Mouse (Mus musculus) embryonic facial prominence, embryonic 11.5 days (tissue): ENCODE measurements around the gene Rps6kb1. TPM values are rescaled to one million over a fixed set of nuclear protein-coding genes. Genes with fewer than 3 reads are reported as not detected.

Experiments
- ATAC-seq: fragments of 200-750 bp; cut with Nextera tagmentation; replicated peaks from 2 replicates; pipeline ENCODE4 v1.8.0; 2017; ENCODE audit warnings: low read depth; ENCODE audit not compliant: insufficient number of reproducible peaks, low FRiP score, low TSS enrichment
- DNase-seq: peaks from one replicate; pipeline ENCODE4 v3.0.0-alpha.2; 2015; ENCODE audit warnings: low spot score
- H3K27ac ChIP-seq: fragments of 300-500 bp; sonication (generic); replicated peaks from 2 replicates; pipeline ENCODE4 v1.5.1; 2014; ENCODE audit warnings: mild to moderate bottlenecking, low read depth, low read length, control low read depth
- H3K27me3 ChIP-seq: fragments of 300-500 bp; sonication (generic); 2 replicates; pipeline ENCODE4 v1.6.1; 2014; ENCODE audit warnings: mild to moderate bottlenecking, low read length, moderate library complexity, mixed read lengths; ENCODE audit not compliant: control insufficient read depth, insufficient read depth
- H3K36me3 ChIP-seq: fragments of 300-500 bp; sonication (generic); replicated peaks from 2 replicates; pipeline ENCODE4 v1.6.1; 2014; ENCODE audit warnings: low read depth, mild to moderate bottlenecking, low read length, moderate library complexity, mixed read lengths; ENCODE audit not compliant: control insufficient read depth, insufficient read depth
- H3K4me1 ChIP-seq: fragments of 300-500 bp; sonication (generic); 2 replicates; pipeline ENCODE4 v1.6.1; 2014; ENCODE audit warnings: low read length, mixed read lengths; ENCODE audit not compliant: control insufficient read depth, insufficient read depth
- H3K4me2 ChIP-seq: fragments of 300-500 bp; sonication (generic); 2 replicates; pipeline ENCODE4 v1.6.1; 2014; ENCODE audit warnings: low read depth, mild to moderate bottlenecking, control low read depth, low read length, moderate library complexity
- H3K4me3 ChIP-seq: fragments of 300-500 bp; sonication (generic); 2 replicates; pipeline ENCODE4 v1.5.1; 2014; ENCODE audit warnings: low read depth, low read length, control low read depth
- H3K9ac ChIP-seq: fragments of 300-500 bp; sonication (generic); replicated peaks from 2 replicates; pipeline ENCODE4 v1.6.1; 2014; ENCODE audit warnings: mild to moderate bottlenecking, control low read depth, low read length
- H3K9me3 ChIP-seq: fragments of 300-500 bp; sonication (generic); replicated peaks from 2 replicates; pipeline ENCODE4 v1.6.1; 2016; ENCODE audit warnings: mild to moderate bottlenecking, low read length, inconsistent platforms, mixed read lengths; ENCODE audit not compliant: control insufficient read depth
- WGBS: fragments of 180-500 bp; shearing (Covaris S2); extraction: QIAGEN DNeasy Blood & Tissue Kit; methylation state at CpG from one replicate; pipeline ENCODE4 v1.1.7; 2014; 5-methylcytosine and 5-hydroxymethylcytosine counted together
- polyA plus RNA-seq: library from polyadenylated mRNA; unstranded; fragments of >200 nt; fragmentation: Nextera tagmentation; extraction: Ambion mirVana; gene quantifications from 2 replicates; pipeline ENCODE4 v1.2.1, GENCODE M21; 2014

Gene Rps6kb1
- polyA plus RNA-seq, 1 experiment from 2014 or later = 69.7 TPM

- no peak overlapping the region for H3K4me2 ChIP-seq
- H3K27me3 ChIP-seq = no peaks in the 10 kb centered on the region
- WGBS = 29% methylated on average over 15 of the region's 15 CpGs
- no peaks in the 10 kb centered on the region for H3K9me3 ChIP-seq
- ATAC-seq = peak; percentile 61
- H3K4me1 ChIP-seq = no peaks in the 10 kb centered on the region; the same call in 1 of the 2 replicates
- H3K36me3 ChIP-seq = no peaks in the 10 kb centered on the region
- H3K4me3 ChIP-seq = no peak overlapping the region
- H3K9ac ChIP-seq = no peak overlapping the region; the same call in 1 of the 2 replicates
- peak overlapping the region; percentile 72 for H3K27ac ChIP-seq
- peak; percentile 70 for DNase-seq
Measured at GRCm38 (mm10) chr11:86571047-86571855, 26.6 kb upstream of the Rps6kb1 start.

- Histone ChIP-seq H3K4me3 (no peak overlapping the region), H3K27ac (peak overlapping the region; percentile 63; the same call in 1 of the 2 replicates)
- peak; percentile 56; the same call in 1 of the 2 replicates for ATAC-seq
Measured at GRCm38 (mm10) chr11:86570261-86570746, 25.7 kb upstream of the Rps6kb1 start.

GRCm38 (mm10) chr11:86568425-86568824, 23.8 kb upstream of the Rps6kb1 start:
- no peak overlapping the region for H3K4me2 ChIP-seq
- H3K9ac ChIP-seq = no peak overlapping the region
- DNase-seq (peak; percentile 60), ATAC-seq (no peak)
- WGBS = 68% methylated on average over 3 of the region's 3 CpGs
- no peaks in the 10 kb centered on the region; the same call in 1 of the 2 replicates for H3K4me1 ChIP-seq
- no peaks in the 10 kb centered on the region for H3K27me3 ChIP-seq
- H3K9me3 ChIP-seq = no peaks in the 10 kb centered on the region
- H3K36me3 ChIP-seq = no peaks in the 10 kb centered on the region
- no peak overlapping the region for H3K4me3 ChIP-seq
- no peak overlapping the region for H3K27ac ChIP-seq

More at GRCm38 (mm10) chr11:86570261-86570746, 25.7 kb upstream of the Rps6kb1 start:
- no peaks in the 10 kb centered on the region for H3K27me3 ChIP-seq
- DNase-seq = peak; percentile 82
- no peaks in the 10 kb centered on the region for H3K9me3 ChIP-seq
- H3K4me2 ChIP-seq = no peak overlapping the region
- H3K36me3 ChIP-seq = no peaks in the 10 kb centered on the region
- 16% methylated on average over 9 of the region's 9 CpGs for WGBS
- no peaks in the 10 kb centered on the region; the same call in 1 of the 2 replicates for H3K4me1 ChIP-seq
- H3K9ac ChIP-seq = no peak overlapping the region

GRCm38 (mm10) chr11:86558258-86558657, 13.7 kb upstream of the Rps6kb1 start:
- Histone ChIP-seq H3K4me1 (no peaks in the 10 kb centered on the region), H3K36me3 (no peaks in the 10 kb centered on the region), H3K9ac (no peak overlapping the region), H3K4me2 (no peak overlapping the region), H3K27me3 (no peaks in the 10 kb centered on the region), H3K27ac (no peak overlapping the region), H3K4me3 (no peak overlapping the region), H3K9me3 (no peaks in the 10 kb centered on the region)
- ATAC-seq (no peak), DNase-seq (no peak)
- WGBS = 94% methylated on average over 4 of the region's 4 CpGs

- 91% methylated on average over 6 of the region's 6 CpGs for WGBS
- Histone ChIP-seq H3K4me1 (no peaks in the 10 kb centered on the region), H3K27me3 (no peaks in the 10 kb centered on the region), H3K4me3 (no peak overlapping the region), H3K9me3 (no peaks in the 10 kb centered on the region), H3K9ac (no peak overlapping the region), H3K4me2 (no peak overlapping the region), H3K27ac (no peak overlapping the region), H3K36me3 (no peaks in the 10 kb centered on the region; the same call in 1 of the 2 replicates)
- ATAC-seq (no peak), DNase-seq (no peak)
Measured at GRCm38 (mm10) chr11:86553525-86553924, 8.9 kb upstream of the Rps6kb1 start.

GRCm38 (mm10) chr11:86547412-86547811, 2.8 kb upstream of the Rps6kb1 start:
- Histone ChIP-seq H3K9me3 (no peaks in the 10 kb centered on the region), H3K4me2 (no peak overlapping the region), H3K4me3 (no peak overlapping the region), H3K27me3 (no peaks in the 10 kb centered on the region), H3K4me1 (peaks cover 2% of the 10 kb centered on the region; the same call in 1 of the 2 replicates), H3K27ac (no peak overlapping the region), H3K9ac (no peak overlapping the region), H3K36me3 (no peaks in the 10 kb centered on the region; the same call in 1 of the 2 replicates)
- DNase-seq = no peak
- no peak for ATAC-seq
- 95% methylated on average over 1 of the region's 1 CpGs for WGBS

GRCm38 (mm10) chr11:86545556-86545955, 951 bp upstream of the Rps6kb1 start:
- peak overlapping the region; percentile 27; the same call in 1 of the 2 replicates for H3K4me2 ChIP-seq
- peak overlapping the region; percentile 46 for H3K9ac ChIP-seq
- H3K27ac ChIP-seq = no peak overlapping the region
- DNase-seq = no peak
- peaks cover 2% of the 10 kb centered on the region; the same call in 1 of the 2 replicates for H3K4me1 ChIP-seq
- no peaks in the 10 kb centered on the region; the same call in 1 of the 2 replicates for H3K36me3 ChIP-seq
- peak overlapping the region; percentile 96 for H3K4me3 ChIP-seq
- H3K9me3 ChIP-seq = no peaks in the 10 kb centered on the region
- ATAC-seq = no peak
- H3K27me3 ChIP-seq = no peaks in the 10 kb centered on the region
- WGBS = 77% methylated on average over 8 of the region's 8 CpGs
